ENCODE assay signal across 8 mouse cellular contexts in the genomic region with DNA sequence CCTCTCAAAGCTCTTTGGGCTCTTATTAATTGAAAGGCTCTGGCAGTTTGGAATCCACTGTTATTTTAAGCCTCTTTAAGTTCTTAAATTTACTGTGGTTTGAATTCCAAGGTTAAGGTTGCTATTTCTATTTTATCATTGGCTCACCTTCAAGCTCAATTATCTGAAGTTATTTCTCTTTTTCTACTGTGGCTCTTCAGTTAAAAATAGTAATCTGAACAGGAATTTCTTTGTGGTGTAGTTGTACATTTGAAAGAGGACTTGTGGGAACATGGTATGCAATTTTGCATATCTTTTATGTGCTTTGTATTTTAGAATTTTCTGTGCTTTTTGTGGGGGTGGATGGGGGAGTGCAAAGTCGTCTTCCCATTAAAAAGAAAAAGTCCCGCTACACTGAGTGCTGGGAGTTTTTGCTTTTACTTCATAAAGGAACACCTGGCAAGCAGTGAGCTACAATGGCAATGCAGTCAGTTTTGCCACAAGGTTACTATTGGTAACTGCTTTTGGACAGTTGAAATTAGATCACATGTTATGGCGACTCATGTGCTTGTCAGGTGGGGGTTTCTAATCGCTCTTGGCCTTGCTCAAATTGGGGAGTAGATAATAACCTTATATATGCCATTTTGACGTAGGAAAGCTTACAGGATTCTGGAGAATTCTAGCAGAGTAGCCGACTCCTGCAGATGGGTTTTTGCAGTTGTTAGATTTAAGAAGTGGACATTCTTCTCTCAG. TPM values are rescaled to one million over a fixed set of nuclear protein-coding genes. Genes with fewer than 3 reads are reported as not detected.
DNase-seq lines count a peak whose midpoint lies in the region; ATAC-seq and TF ChIP-seq lines count a peak whose summit lies in the region.

No protein-coding gene starts in this region.

- peak; percentile 10 for DNase-seq in kidney, adult 2 months
- no peak for DNase-seq in kidney, postnatal 25 days
- DNase-seq in Patski (ENCODE audit: low read depth, low spot score): peak; percentile 15
- DNase-seq in midbrain, embryonic 14.5 days: no peak
- no peak for DNase-seq in T-cell, adult 2 months (ENCODE audit: low spot score)
- no peak for DNase-seq in right cerebral cortex, postnatal 14 days
- no peak for DNase-seq in embryo, embryonic 10 days (ENCODE audit: low spot score)

- H3K4me3 ChIP-seq in kidney, adult 2 months (ENCODE audit: insufficient read depth, low read depth, low read length): no peak overlapping the region
- peak overlapping the region; percentile 72 for H3K4me3 ChIP-seq in hindbrain, embryonic 15.5 days
- peak overlapping the region; percentile 84; the same call in 1 of the 2 replicates for H3K4me3 ChIP-seq in midbrain, embryonic 14.5 days (replicated peaks; ENCODE audit: low read depth, low read length)

- POLR2A ChIA-PET in Patski (lab: Charles Lee): interaction anchor here (0.9 to 2.2 kb wide), 2 partner anchors 28 to 97 kb away, joined by 3 to 7 read pairs; no protein-coding TSS in a partner anchor

- CTCF ChIA-PET in Patski (lab: Charles Lee): interaction anchor here (0.9 to 1.4 kb wide), 4 partner anchors 10 to 443 kb away, joined by 3 to 4 read pairs (median 4); no protein-coding TSS in a partner anchor

- TF ChIP-seq POLR2A in kidney, adult 2 months (IDR thresholded peaks at IDR 0.05; ENCODE audit: low read depth, low read length): no peak

- in situ Hi-C loops in Patski (cut with MboI; ENCODE audit: low pct_unique_long_range_greater_than_20kb): loop anchor here (25.0 kb wide), 1 partner anchor 239 kb away; no protein-coding TSS in a partner anchor

- WGBS in kidney, adult 2 months: 34% methylated on average over 6 of the region's 6 CpGs
- WGBS in hindbrain, embryonic 15.5 days: 58% methylated on average over 6 of the region's 6 CpGs
- 58% methylated on average over 6 of the region's 6 CpGs for WGBS in midbrain, embryonic 14.5 days

- H3K4me1 ChIP-seq in kidney, adult 2 months (ENCODE audit: control insufficient read depth, insufficient read depth, low read length): peaks cover 23% of the 10 kb centered on the region; the same call in 1 of the 2 replicates
- H3K4me1 ChIP-seq in hindbrain, embryonic 15.5 days (replicated peaks): peaks cover 41% of the 10 kb centered on the region
- peaks cover 29% of the 10 kb centered on the region for H3K4me1 ChIP-seq in midbrain, embryonic 14.5 days (ENCODE audit: control insufficient read depth, insufficient read depth, low read length)

- H3K4me2 ChIP-seq in hindbrain, embryonic 15.5 days: peak overlapping the region; percentile 68
- peak overlapping the region; percentile 82 for H3K4me2 ChIP-seq in midbrain, embryonic 14.5 days (ENCODE audit: low read length)

- H3K9me3 ChIP-seq in hindbrain, embryonic 15.5 days: no peaks in the 10 kb centered on the region
- H3K9me3 ChIP-seq in midbrain, embryonic 14.5 days (ENCODE audit: control insufficient read depth, low read length): no peaks in the 10 kb centered on the region

- no peak for ATAC-seq in Patski
- no peak for ATAC-seq in hindbrain, embryonic 15.5 days (ENCODE audit: low FRiP score, low read depth)
- ATAC-seq in midbrain, embryonic 14.5 days (ENCODE audit: low FRiP score, low TSS enrichment): no peak

- peak overlapping the region; percentile 55; the same call in 1 of the 2 replicates for H3K27ac ChIP-seq in kidney, adult 2 months (ENCODE audit: insufficient read depth, low read depth, low read length)
- H3K27ac ChIP-seq in hindbrain, embryonic 15.5 days (replicated peaks): no peak overlapping the region; the same call in 1 of the 2 replicates
- no peak overlapping the region for H3K27ac ChIP-seq in midbrain, embryonic 14.5 days (replicated peaks; ENCODE audit: low read depth, low read length)

- TF ChIP-seq CTCF in kidney, adult 2 months (conservative IDR thresholded peaks at IDR 0.05; ENCODE audit: insufficient read depth, insufficient read length, low read depth, low read length): no peak
- no peak for TF ChIP-seq CTCF in Patski (IDR thresholded peaks at IDR 0.05)

- H3K36me3 ChIP-seq in kidney, adult 2 months (ENCODE audit: control insufficient read depth, insufficient read depth, low read length): no peaks in the 10 kb centered on the region
- peaks cover 8% of the 10 kb centered on the region for H3K36me3 ChIP-seq in hindbrain, embryonic 15.5 days
- H3K36me3 ChIP-seq in midbrain, embryonic 14.5 days (ENCODE audit: control insufficient read depth, insufficient read depth, low read length): peaks cover 11% of the 10 kb centered on the region

- H3K9ac ChIP-seq in hindbrain, embryonic 15.5 days: no peak overlapping the region
- H3K9ac ChIP-seq in midbrain, embryonic 14.5 days (replicated peaks; ENCODE audit: low read length): peak overlapping the region; percentile 42

- H3K27me3 ChIP-seq in kidney, adult 2 months (replicated peaks; ENCODE audit: control insufficient read depth, insufficient read depth, low read length): no peaks in the 10 kb centered on the region
- no peaks in the 10 kb centered on the region for H3K27me3 ChIP-seq in Patski
- H3K27me3 ChIP-seq in hindbrain, embryonic 15.5 days: no peaks in the 10 kb centered on the region
- no peaks in the 10 kb centered on the region for H3K27me3 ChIP-seq in midbrain, embryonic 14.5 days (ENCODE audit: control insufficient read depth, insufficient read depth, low read length)

RNA-seq across cellular contexts. Expression of a gene that starts 2.6 kb away (rescaled TPM):
- polyA plus RNA-seq in kidney, adult 2 months (2012; rRNA removed): 9.1 and 10.0 TPM in 2 replicates
- polyA plus RNA-seq in Patski (2021): 35.9 TPM
- polyA plus RNA-seq in hindbrain, embryonic 15.5 days (2015; fragmentation: Nextera tagmentation; extraction: Ambion mirVana): 13.8 and 14.1 TPM in 2 replicates
- 13.4 and 17.1 TPM in 2 replicates for polyA plus RNA-seq in midbrain, embryonic 14.5 days (2014; fragmentation: Nextera tagmentation; extraction: Ambion mirVana)

RNA-seq across cellular contexts. Expression of a gene that starts 57.1 kb away (rescaled TPM):
- 10.1 and 10.9 TPM in 2 replicates for polyA plus RNA-seq in kidney, adult 2 months (2012; rRNA removed)
- 40.1 TPM for polyA plus RNA-seq in Patski (2021)
- polyA plus RNA-seq in hindbrain, embryonic 15.5 days (2015; fragmentation: Nextera tagmentation; extraction: Ambion mirVana): 22.8 and 23.1 TPM in 2 replicates
- 17.0 and 18.6 TPM in 2 replicates for polyA plus RNA-seq in midbrain, embryonic 14.5 days (2014; fragmentation: Nextera tagmentation; extraction: Ambion mirVana)

Comparison
In these comparisons a context has a peak if more than half of its experiments do, and no peak if none do; other contexts are left out.
1. DNase-seq: peak in kidney, adult 2 months (single experiment) and Patski (single experiment); none in kidney, postnatal 25 days (0 of 2), midbrain, embryonic 14.5 days (single experiment), T-cell, adult 2 months (single experiment), right cerebral cortex, postnatal 14 days (single experiment) and embryo, embryonic 10 days (single experiment).